Mouse (Mus musculus) CD4-positive, CD25-positive, alpha-beta regulatory T cell, adult 2 months (primary cell): ENCODE data around the gene Cap1.

Source experiments
- DNase-seq: peaks from one replicate; pipeline ENCODE4 v3.0.0-alpha.2; 2012; ENCODE audit warnings: low read depth, low spot score

Gene Cap1

DNA sequence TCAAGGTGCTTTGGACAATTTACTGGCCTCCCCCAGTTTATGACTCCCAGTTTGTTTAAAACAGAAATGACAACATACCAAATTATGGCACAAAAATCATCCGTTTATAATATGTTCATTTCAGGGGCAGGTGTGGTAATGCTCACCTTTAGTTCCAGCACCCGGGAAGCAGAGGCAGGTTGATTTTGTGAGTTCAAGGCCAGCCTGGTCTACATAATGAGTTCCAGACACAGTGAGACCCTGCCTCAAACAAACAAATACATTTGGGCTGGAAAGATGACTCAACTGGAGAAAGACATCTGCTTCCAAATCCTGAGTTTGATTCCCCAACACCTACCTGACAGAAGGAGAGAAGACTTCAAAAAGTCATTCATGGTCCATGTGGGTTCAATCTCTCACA lies 1.5 kb upstream of the Cap1 start:
- no peak for DNase-seq

DNA sequence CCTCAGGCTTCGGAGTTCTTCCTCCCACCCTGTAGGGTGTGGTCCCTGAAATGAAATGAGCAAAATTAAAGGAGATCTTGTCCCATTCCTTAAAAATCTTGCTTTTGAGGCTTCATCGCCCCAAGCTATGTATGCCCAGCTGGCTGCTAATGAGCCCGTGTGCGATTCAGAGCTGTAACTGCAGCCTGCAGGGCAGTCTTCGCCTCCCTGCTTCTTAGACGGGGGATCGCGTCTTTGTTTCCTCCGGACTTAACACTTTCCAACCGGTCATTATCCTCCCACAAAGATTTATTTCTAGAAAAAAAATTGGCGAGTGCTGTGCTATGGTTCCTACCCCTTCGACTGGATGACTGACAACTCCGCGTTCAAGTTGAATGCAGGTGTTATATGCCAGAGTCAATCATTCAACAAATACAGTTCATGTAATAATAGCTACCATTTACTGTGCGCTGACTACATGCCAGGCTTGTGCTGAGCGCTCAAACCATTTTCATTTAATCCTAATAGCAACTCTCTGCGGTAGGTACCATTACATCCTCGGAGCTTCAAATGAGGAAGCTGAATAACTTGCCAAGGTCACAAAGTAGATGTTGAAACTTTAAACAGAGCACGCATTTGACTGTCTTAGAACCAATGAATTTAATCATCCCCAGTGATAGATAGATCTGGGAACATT lies 861 bp upstream of the Cap1 start:
- DNase-seq = no peak

DNA sequence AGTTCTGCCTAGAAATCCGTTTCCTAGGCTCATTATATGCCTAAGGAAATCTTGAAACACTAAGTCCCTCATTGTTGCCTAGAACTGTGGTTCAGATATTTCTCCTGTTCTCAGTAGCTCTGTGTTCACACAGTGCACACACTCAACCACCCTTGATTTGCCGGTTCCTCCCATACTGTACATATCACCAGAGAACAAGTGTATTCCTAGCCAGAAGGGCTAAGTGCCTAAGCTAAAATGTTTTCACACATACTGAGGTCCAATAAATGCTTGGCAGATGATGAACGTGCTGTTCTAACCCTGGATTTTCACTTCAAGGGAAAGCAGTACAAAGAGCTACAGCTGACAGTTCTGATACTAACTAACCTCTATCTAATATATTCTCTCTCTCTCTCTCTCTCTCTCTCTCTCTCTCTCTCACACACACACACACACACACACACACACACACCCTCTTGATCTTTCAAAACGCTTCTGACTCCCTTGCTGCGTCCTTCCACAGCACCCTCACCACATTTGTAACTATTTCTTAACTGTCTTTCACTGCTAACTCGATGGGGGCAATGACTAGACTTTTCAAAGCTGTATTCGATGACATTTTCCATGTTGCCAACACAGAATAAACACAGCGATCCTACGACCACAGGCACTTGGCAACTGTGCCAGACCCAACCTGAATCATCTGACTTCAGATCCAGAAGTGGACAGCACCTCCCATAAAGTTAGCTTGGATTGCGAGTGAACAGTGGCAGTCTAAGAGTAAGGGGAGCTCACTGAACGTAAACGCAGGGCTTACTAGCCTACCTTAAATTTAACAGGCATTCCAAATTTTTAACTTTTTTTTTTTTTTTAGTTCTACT lies 1.1 kb downstream of the Cap1 start:
- peak; percentile 44 for DNase-seq

DNA sequence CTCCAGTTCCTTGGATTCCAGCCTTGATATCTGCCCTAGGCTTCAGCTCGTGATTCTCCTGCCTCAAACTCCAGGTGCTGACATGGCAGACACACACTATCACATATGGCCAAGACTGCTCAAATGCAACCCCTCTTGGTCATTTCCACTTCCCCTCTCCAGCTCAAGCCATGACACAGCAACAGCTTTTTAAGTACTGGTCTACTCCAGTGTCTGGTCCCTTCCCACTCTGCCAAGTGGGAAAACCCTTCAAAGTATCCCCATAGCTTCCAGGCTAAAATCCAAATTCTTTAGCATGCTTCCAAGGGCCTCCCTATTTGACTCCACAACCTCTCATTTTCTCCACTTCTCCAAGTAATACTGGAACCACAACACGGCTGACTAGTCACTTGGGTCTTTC lies 1.8 kb downstream of the Cap1 start:
- no peak for DNase-seq

DNA sequence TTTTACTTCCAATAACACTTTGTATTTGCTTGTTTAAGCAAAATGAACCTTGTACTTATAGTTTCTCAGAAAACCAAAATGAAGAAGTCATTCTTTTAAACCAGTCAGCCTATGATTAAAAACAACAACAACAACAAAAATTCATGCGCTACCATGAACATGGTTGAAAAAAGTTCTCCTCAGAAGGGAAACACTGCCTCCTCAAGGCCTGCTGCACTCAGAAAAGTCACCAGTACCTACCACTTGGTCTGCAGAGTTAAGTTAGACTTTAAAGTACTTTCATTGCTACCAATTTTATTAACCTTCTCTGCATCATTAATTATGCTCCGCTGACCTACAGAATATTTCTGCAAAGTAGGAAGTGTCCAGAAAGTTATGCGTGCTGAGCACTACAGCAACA lies 2.6 kb downstream of the Cap1 start:
- DNase-seq = peak; percentile 54

- no peak for DNase-seq
Measured at GRCm38 (mm10) chr4:122882544-122882943, 3.3 kb downstream of the Cap1 start.

DNA sequence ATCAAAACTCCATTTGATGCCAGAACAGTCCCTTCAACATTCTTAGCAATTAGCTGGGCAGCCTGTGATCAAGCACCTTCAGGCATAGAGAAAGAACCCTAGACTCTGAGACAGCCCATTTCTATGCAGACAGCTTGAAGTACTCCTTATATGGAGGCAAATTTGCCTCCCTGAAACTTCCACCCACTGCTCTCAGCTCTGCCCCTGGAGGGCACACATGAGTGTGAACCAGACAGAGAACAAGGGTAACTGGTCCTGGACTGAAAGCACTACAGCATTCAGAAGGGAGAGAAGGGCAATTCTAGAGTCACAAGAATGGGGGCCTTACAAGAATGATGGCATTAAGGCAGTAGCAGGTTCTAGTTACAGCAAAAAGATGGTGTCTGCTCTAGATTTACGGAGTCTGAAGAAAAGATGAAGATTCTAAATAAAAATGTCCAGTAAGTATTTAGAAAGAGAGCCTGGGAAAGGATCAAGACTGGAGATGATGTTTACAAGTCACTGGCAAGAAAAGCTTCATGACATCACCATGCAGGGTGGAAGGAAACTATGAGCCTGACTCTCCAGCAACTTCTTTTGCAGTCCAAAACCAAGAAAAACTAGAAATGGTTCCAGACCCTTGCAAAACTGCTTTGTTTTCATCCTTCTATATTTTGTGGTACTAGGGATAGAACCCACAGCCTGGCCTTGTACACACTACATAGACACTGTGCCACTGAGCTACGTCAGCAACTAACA lies 7.4 kb downstream of the Cap1 start:
- DNase-seq = peak; percentile 65

GRCm38 (mm10) chr4:122873512-122873911 lies 12.3 kb downstream of the Cap1 start:
- no peak for DNase-seq

DNA sequence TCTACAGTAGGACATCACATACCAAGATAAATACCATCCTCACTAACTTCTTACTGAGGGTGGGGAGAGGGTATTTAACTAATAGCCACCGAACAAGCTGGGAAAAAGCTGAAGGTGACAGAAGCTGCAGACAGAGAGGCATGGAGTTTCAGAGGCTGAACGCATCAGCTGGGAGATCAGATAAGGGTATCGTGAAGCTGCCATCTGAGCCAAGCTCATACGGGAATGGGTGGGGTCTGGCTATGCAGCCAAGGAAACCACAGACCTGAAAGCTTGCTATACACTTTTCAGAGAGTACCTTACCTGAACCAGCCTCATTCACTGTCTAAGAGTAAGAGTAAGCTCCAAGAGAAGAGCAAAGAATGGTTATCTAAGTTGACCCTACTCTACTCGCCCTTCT lies 12.9 kb downstream of the Cap1 start:
- peak; percentile 68 for DNase-seq

DNA sequence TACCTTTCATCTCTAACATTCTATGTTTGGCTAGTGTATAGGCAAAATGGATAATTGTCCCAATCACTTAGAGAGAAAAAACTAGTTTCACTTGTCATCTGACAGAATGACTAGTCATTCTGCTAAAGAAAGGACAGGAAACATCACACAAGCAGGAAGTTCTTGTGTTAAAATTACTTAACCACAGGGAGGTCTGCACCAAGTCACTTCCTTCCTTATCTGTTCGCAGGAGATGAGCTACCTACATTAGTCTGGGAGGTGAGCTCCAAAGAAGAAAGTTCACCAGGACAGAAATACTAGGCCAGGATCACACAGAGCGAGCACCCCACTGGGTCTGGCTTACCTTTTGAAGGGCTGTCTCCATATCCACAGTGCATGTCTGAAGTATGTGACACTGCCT lies 13.9 kb downstream of the Cap1 start:
- DNase-seq = peak; percentile 69

GRCm38 (mm10) chr4:122871269-122871668 lies 14.6 kb downstream of the Cap1 start:
- no peak for DNase-seq

DNA sequence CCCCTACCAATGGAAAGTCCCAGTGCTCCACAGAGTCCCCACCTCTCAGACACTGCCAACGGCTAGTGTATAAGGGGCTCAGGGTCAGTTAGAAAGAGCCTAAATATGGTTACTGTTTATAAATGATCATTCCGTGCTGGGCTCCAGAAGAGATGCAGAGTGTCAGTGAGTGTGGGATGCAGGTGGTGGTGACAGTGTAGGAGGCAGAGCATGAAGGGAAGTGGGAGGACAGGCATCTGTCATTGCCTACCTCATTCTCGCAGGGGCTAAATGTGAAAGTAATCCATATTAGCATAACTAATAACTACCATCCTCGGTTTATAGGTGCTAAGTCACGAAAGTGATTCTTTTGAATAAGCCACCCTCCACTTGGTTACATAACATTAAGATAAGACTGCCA lies 15.1 kb downstream of the Cap1 start:
- no peak for DNase-seq

GRCm38 (mm10) chr4:122870027-122870426 lies 15.8 kb downstream of the Cap1 start:
- peak; percentile 78 for DNase-seq

DNA sequence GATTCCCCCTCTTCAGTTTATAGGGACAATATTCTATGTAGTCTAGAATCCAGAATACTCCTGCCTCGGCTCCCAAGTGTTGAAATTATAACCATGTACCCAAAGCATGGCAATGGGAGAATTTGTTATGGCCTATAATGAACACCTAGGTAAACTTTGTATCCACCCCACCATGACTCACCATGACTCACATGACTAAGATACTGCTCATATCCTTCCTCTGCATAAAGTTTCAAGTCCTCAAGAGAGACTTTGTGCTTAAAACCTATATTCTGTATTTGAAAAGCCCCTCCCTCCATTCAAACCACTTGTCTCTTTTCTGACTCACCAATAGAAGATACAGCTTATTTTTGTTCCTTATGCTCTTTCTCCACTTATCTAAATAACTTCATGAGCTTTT lies 17.8 kb downstream of the Cap1 start:
- no peak for DNase-seq

- DNase-seq = no peak
Measured at GRCm38 (mm10) chr4:122861836-122862235, 24.0 kb downstream of the Cap1 start.

GRCm38 (mm10) chr4:122859096-122859674 lies 26.7 kb downstream of the Cap1 start:
- DNase-seq = no peak

DNA sequence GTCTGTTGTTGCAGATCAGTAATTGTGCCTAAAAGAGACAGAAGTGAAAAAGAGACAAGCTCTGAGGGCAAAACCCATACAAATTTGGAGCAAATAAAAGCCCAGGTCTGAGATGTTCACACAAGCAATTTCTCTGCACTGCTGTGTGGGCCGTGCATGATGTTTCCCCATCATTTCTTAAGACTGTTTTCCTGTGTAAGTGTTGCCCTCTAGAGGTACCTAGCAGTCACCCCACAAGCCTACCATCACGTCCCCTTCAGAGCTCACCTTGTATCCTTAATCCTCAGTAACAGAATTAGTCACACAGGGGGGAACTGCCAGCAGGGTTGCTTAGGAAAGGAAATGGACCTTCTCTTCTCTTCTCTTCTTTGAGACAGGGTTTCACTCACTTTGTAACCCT lies 27.9 kb downstream of the Cap1 start:
- peak; percentile 47 for DNase-seq

DNA sequence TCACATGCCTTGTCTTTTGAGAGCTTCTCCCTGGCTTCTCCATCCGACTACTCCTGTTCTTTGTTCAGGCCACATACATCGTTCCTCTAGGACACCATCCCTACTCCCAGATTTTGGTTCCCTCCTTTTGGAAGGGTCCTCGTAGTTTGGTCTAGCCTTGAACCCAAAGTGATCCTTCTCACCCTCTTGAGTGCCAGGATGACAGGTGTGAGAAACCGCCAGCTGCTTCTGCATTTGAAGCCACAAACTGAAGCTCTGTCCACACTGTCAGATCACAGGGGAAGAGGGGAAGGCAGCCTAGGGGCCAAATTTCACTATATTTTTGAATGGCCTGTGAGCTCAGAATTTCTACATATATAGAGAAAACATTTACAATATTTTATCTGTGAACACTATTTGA lies 31.1 kb downstream of the Cap1 start:
- DNase-seq = no peak

GRCm38 (mm10) chr4:122853691-122854090 lies 32.2 kb downstream of the Cap1 start:
- peak; percentile 26 for DNase-seq

DNA sequence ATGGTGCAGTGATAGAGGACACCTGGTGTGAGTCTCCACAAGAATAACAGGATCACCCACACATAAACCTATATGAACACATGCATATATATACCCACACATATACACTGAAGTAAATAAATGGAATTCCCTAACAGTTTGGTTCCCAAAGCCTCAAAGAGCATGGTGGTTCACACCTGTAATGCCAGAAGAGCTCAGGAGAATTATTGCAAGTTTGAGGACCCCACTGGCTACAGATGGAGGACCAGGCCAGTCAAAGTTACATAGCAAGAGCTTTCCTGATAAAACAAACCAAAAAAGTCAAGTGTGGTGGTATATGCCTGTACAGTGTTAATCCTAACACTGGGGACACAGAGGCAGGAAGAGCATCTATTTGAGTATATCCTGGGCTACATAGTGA lies 34.3 kb downstream of the Cap1 start:
- DNase-seq = no peak

DNA sequence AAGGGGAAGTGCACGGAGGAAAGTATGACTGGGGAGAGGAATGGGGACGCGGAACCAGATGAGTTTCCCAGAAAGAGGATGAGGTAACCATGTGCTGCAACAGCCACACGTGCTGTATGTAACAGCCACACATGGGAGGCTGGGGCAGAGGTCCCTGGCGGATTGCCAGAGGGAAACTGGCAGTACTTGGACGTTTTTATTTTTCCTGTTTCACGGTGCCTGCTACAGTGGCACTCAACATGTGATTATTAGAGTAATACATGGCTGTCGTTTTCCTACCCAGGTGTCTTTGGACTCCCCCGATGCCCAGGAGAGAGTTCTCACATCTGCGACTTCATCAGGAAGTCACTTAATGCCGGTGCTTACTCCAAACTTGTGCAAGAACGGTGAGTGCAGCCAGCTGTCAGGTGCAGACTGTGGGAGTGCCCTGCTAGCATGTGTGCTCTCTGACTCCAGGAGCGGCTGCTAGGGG lies 37.7 kb downstream of the Cap1 start:
- peak; percentile 32 for DNase-seq

- DNase-seq = peak; percentile 43
Measured at GRCm38 (mm10) chr4:122838416-122838815, 47.4 kb downstream of the Cap1 start.
